Mouse (Mus musculus): ENCODE data around the gene Cracr2a.

DNA sequence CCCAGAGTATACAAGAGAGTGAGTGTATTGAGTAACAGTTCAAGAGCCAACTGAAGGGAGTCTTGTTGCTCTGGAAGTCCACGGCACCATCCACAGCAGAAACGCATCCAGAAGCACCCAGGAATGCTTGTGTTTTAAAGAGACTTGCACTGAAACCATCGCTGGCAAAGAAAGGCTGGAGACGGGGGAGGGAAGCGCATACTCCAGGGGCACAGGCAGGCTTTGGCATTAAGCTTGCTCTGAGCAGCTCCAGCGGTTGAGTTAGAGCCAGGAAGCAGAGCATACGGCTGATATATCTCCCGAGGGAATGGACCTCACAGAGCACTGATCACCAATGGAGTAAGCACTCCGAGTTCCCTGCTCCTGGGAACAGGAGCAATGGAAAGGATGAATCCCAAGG lies 117.2 kb downstream of the Cracr2a start:
- TF ChIP-seq CTCF (IDR thresholded peaks at IDR 0.05; ENCODE audit: low read depth, low read length) = no peak
- no peak for TF ChIP-seq POLR2A (IDR thresholded peaks at IDR 0.05; ENCODE audit: borderline replicate concordance, low read depth, low read length)

All from bone marrow macrophage, adult 2 months (primary cell).